Mouse (Mus musculus): ENCODE measurements around the gene Il21r.

Gene Il21r

GRCm38 (mm10) chr7:125600612-125601279 is 2.5 kb upstream of the Il21r start:
- DNase-seq (ENCODE audit: low read depth, low spot score): peak; percentile 5

- DNase-seq (ENCODE audit: low read depth, low spot score): no peak
These were observed 2.0 kb upstream of the Il21r start for GRCm38 (mm10) chr7:125601280-125601670.

DNA sequence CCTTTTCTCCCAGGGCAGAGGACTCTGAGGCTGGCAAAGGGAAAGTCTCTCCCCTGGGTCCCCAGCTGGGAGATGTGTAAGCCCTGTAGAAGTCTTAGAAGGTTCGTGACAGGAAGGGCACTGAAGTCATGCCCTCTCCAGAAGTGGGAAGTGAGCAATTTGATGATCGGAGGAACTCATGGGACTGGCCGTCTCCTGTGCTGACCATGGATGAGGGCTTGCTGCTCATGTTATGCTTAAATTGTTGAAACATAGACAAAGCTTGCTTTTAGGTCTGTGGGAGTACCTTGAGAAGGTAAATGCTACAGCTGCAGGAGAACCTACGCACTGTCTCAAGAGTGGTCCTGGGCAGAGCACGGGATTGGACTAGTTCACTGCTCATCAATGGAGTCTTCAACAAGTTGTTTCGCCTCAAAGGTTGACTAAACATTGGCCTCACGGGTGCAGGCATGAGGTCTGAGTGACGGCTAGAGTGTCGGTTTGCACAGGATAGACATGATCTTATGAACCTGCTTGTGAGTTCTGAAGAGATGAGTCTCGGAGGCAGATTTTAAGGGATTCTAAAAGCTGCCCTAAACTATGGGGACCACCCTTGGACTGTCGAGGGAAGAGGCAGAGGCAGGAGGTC is 1.3 kb upstream of the Il21r start:
- peak; percentile 6 for DNase-seq (ENCODE audit: low read depth, low spot score)

DNA sequence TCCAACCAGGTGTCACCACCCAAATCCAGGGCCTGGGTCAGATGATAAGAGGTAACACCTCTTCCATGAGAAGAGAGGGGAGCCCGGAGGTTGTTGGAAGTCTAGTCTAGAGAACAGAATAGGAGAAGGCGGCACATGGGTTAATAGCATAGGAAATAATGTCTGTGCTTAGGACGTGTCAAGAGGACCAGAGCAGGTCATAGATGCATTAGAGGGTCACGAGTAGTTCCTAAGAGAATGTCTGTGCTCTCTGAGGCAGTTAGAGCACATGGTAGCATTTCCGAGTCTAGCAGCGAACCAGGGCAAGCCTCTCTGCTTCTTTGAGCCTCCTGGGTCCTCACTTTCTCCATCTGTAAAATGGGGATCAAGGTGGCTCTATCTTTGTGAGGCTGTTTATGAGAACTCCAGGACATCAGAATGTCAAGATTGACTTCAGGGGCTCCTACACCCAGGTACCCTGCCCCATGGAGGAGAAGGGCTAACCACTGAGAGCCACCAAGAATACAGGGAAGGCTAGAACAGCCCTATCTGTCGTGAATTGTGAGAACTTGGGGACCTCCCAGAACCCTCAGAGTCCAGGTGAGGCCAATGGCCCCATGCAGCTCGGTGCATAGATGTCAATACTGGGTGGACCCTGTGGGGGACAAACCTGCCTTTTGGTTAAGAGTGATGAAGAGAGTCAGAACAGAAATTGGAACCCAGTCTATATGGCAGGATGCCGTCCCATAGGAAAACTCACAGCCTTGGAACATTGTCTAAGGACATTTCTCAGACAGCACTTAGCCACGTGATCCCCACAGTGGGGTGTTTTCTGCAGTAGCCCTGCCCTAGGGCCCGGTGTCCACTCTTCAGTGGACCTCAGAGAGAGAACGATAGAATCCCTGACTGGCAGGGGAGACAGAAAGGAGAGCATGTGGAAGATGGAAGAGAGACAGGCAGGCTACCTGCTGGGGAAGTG is 1.4 kb downstream of the Il21r start:
- no peak for DNase-seq (ENCODE audit: low read depth, low spot score)

DNA sequence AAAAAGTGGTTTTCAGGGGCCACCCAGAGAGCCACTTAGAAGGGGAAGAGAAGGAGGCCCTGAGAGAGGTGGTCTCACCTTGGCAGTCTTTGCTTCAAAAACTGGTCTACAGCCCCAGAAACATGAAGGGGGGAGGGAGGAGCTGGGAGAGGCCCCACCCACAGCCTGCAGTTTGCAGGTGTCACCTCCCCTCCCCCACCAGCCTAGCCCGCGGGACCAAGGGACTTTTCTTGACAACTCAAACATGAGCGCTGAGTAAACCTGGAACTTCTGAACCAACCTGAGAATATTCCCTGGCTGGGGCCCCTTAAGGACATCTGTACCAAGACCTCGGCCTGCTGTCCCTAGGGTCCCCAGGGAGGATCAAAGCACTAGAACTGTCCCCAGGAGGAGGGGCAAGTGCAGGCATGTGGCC is 2.5 kb downstream of the Il21r start:
- DNase-seq (ENCODE audit: low read depth, low spot score): no peak

GRCm38 (mm10) chr7:125606265-125607164 is 3.3 kb downstream of the Il21r start:
- no peak for DNase-seq (ENCODE audit: low read depth, low spot score)

DNA sequence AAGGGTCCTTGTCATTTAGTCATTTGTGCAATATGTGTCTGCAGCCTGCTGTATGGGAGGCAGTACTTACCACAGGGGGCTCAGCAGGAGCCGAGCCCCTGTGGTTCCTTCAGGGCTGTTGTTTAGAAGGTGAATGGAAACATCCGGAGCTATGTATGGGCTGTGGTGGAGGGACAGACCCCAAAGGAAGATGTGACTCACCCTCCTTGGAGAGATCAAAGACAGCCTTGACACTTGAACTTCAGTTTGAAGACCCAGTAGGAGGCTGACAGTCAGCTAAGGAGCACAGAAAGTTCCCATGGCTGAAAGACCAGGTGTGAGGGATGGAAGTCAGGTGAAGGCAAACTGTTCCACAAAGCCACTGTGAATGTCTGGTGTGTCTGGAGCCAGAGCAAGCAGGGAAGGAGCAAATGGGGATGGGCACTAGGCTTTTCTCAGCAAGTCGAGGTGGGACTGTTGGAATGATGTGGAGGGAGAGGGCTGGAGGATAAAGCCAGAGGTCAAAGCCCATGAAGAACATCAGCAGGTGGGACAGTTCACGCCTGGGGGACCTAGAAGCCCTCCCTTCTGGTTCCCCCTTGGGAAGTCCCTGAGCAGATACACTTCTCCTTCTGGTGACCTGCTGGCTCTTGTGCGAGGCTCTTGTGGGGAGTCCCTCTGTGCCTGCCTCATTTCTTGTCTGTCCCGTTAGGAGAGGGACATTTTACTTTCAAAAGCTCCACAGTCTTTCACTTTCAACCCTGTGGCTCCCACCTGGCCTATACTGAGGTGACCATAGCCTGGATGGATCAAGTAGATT is 4.4 kb downstream of the Il21r start:
- DNase-seq (ENCODE audit: low read depth, low spot score): no peak

- DNase-seq (ENCODE audit: low read depth, low spot score): no peak
These were observed 5.0 kb downstream of the Il21r start for GRCm38 (mm10) chr7:125608183-125608688.

GRCm38 (mm10) chr7:125613579-125613978 is 10.3 kb downstream of the Il21r start:
- DNase-seq (ENCODE audit: low read depth, low spot score): peak; percentile 11

DNA sequence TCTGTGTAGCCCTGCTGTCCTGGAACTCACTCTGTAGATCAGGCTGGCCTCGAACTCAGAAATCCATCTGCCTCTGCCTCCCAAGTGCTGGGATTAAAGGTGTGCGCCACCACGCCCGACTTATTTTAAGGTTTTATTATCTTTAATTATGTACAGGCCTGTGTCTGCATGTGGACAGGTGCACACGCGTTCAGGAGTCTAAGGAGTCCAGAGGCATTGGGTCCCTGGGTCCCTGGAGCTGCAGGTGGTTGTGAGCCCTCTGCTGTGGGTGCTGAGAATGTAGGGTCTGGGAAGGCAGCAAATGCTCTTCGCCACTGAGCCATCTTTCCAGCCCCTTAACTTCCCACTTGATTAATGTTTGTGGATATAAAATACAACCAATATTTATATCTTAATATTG is 12.2 kb downstream of the Il21r start:
- DNase-seq (ENCODE audit: low read depth, low spot score): no peak

GRCm38 (mm10) chr7:125618016-125618415 is 14.8 kb downstream of the Il21r start:
- DNase-seq (ENCODE audit: low read depth, low spot score): no peak

GRCm38 (mm10) chr7:125620077-125620476 is 16.8 kb downstream of the Il21r start:
- no peak for DNase-seq (ENCODE audit: low read depth, low spot score)

- DNase-seq (ENCODE audit: low read depth, low spot score): no peak
These were observed 19.8 kb downstream of the Il21r start for GRCm38 (mm10) chr7:125622741-125623685.

DNA sequence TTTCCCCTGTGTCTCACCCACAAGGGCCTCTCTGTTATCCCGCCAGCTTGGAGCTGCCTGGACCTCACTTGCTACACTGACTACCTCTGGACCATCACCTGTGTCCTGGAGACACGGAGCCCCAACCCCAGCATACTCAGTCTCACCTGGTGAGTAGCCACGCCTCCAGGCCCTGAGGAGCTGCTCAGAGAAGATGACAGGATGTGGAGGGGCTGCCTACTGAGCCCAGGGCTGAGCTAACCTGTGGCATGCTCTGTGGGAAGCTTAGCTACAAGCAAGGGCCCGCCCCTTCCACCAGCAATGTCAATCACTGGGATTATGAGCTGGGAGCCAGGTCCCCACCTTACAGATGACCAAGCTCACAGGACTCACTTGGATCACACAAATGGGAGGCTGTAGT is 22.0 kb downstream of the Il21r start:
- DNase-seq (ENCODE audit: low read depth, low spot score): no peak

DNA sequence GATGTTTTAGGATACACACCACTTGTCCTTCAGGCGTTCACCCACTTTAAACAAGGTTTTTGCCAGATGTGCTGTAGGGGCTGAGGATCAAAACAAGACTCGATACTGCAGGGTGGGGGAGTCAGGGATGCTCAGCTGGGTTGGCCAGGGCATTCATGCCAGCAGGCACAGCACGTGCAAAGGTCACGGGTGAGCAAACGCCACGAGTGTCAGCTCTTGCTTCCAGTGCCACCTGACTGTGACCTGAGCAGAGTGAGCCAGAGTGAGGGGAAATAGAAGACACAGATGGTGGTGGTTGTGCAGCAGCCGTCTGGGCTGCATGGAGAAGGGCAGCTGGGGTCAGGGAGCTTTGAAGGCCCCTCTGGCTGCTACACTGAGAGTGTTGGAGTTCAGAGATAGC is 22.6 kb downstream of the Il21r start:
- no peak for DNase-seq (ENCODE audit: low read depth, low spot score)

DNA sequence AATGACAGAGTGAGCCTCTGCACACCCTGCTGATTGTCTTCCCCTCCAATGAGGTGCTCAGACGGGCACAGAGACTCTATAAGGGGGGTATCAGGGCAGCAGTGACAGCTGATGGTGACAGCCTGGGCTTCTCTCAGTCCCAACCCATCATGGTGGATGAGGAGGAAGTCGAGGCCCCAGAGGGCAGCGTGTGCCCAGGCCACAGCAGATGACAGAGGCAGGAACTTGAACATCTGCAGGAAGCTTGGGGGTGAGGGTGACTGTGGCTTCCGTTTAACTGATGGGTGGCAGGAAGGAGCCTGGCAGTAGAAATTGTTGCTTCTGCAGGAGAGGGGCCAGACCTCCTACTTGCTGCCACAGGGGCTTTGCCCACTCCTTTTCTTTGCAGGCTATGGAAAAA is 27.1 kb downstream of the Il21r start:
- no peak for DNase-seq (ENCODE audit: low read depth, low spot score)

DNA sequence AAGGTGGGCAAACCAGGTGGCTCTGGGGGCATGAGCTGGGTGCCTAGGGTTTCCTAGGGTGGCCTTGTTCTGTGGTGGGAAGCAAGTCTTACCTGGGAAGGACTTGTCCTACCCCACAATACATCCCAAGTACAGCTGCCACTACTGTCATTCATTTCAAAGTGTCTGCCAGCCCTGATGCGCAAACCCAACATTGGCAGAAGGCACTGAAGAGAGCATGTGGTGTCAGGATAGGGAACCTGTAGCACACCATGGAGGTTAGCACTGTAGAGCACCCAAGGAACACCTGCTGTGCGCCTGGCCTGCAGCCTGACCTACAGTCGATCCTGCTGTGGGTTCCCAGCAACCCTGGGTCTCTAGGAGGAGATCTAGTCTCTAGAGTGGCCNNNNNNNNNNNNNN is 27.8 kb downstream of the Il21r start:
- no peak for DNase-seq (ENCODE audit: low read depth, low spot score)

GRCm38 (mm10) chr7:125637220-125638140 is 34.3 kb downstream of the Il21r start:
- DNase-seq (ENCODE audit: low read depth, low spot score): no peak
